Mouse (Mus musculus) neural tube, embryonic 12.5 days (tissue): Measurements from ENCODE around the gene Efhd2. TPM values are rescaled to one million over a fixed set of nuclear protein-coding genes. Genes with fewer than 3 reads are reported as not detected.

Experiments
- ATAC-seq: fragments of 200-750 bp; cut with Nextera tagmentation; 2 replicates; pipeline ENCODE4 v1.8.0; 2017; ENCODE audit warnings: low read depth, mild to moderate bottlenecking, moderate TSS enrichment, moderate library complexity; ENCODE audit not compliant: low FRiP score
- H3K27ac ChIP-seq: fragments of 300-500 bp; sonication (generic); 2 replicates; pipeline ENCODE4 v1.5.1; 2016
- H3K27me3 ChIP-seq: fragments of 300-500 bp; sonication (generic); replicated peaks from 2 replicates; pipeline ENCODE4 v1.6.1; 2016; ENCODE audit warnings: mild to moderate bottlenecking
- H3K36me3 ChIP-seq: fragments of 300-500 bp; sonication (generic); 2 replicates; pipeline ENCODE4 v1.6.1; 2016; ENCODE audit warnings: mild to moderate bottlenecking
- H3K4me1 ChIP-seq: fragments of 300-500 bp; sonication (generic); 2 replicates; pipeline ENCODE4 v1.6.1; 2016
- H3K4me2 ChIP-seq: fragments of 300-500 bp; sonication (generic); replicated peaks from 2 replicates; pipeline ENCODE4 v1.6.1; 2016; ENCODE audit warnings: mild to moderate bottlenecking
- H3K4me3 ChIP-seq: fragments of 300-500 bp; sonication (generic); 2 replicates; pipeline ENCODE4 v1.5.1; 2016
- H3K9ac ChIP-seq: fragments of 300-500 bp; sonication (generic); 2 replicates; pipeline ENCODE4 v1.6.1; 2016; ENCODE audit warnings: mild to moderate bottlenecking
- H3K9me3 ChIP-seq: fragments of 300-500 bp; sonication (generic); 2 replicates; pipeline ENCODE4 v1.6.1; 2016; ENCODE audit warnings: mild to moderate bottlenecking
- WGBS: fragments of 180-500 bp; shearing (Covaris S2); methylation state at CpG from one replicate; pipeline ENCODE4 v1.1.7; 2016; 5-methylcytosine and 5-hydroxymethylcytosine counted together
- polyA plus RNA-seq: library from polyadenylated mRNA; unstranded; fragments of >200 nt; fragmentation: Nextera tagmentation; extraction: Ambion mirVana; gene quantifications from 2 replicates; pipeline ENCODE4 v1.2.1, GENCODE M21; 2016

Efhd2 gene
- polyA plus RNA-seq, 1 experiment from 2014 or later: 79.1 TPM

DNA sequence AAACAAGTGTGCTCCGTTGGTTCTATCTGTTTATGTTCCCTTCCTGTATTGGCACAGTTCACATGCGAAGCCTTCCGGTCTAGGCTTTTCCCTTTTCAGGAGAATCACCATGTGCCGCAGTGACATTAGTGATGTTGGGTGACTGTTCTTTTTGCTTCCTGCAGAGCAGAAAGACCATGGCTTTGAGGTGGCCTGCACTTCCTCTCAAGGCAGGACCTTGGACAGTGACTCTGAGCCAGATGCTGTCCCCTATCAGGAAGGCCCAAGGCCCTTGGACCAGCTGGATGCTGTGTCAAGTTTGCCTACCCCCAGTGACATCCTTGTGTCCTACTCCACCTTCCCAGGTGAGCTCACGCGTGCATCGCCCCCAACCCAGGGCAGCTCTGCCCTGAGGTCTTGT lies 63.3 kb downstream of the Efhd2 start:
- no peaks in the 10 kb centered on the region for H3K27me3 ChIP-seq
- no peak for ATAC-seq
- no peak overlapping the region for H3K4me2 ChIP-seq
- H3K36me3 ChIP-seq: peaks cover 89% of the 10 kb centered on the region
- no peaks in the 10 kb centered on the region for H3K9me3 ChIP-seq
- no peak overlapping the region for H3K9ac ChIP-seq
- H3K4me1 ChIP-seq: no peaks in the 10 kb centered on the region
- no peak overlapping the region for H3K4me3 ChIP-seq
- no peak overlapping the region for H3K27ac ChIP-seq
- WGBS: 97% methylated on average over 7 of the region's 7 CpGs

DNA sequence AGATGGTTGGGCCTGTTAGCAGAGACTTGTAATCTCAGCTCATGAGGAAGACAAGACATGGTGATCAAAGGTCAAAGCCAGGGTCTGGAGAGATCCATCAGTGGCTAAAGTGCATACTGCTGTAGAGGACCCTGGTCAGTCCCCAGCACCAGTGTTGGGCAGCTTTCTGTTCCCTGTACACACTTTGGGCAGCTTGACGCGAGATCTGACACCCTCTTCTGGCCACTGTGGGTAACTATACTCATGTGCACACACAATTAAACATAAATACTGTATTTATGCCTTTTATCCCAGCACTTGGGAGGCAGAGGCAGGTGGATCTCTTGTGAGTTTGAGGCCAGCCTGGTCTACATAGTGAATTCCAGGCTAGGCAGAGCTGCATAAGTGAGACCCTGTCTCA lies 63.7 kb downstream of the Efhd2 start:
- H3K9ac ChIP-seq: no peak overlapping the region
- H3K27ac ChIP-seq: no peak overlapping the region
- no peaks in the 10 kb centered on the region for H3K27me3 ChIP-seq
- H3K9me3 ChIP-seq: no peaks in the 10 kb centered on the region
- H3K36me3 ChIP-seq: peaks cover 90% of the 10 kb centered on the region
- H3K4me3 ChIP-seq: no peak overlapping the region
- H3K4me2 ChIP-seq: no peak overlapping the region
- no peak for ATAC-seq
- WGBS: 98% methylated on average over 2 of the region's 2 CpGs
- H3K4me1 ChIP-seq: no peaks in the 10 kb centered on the region

DNA sequence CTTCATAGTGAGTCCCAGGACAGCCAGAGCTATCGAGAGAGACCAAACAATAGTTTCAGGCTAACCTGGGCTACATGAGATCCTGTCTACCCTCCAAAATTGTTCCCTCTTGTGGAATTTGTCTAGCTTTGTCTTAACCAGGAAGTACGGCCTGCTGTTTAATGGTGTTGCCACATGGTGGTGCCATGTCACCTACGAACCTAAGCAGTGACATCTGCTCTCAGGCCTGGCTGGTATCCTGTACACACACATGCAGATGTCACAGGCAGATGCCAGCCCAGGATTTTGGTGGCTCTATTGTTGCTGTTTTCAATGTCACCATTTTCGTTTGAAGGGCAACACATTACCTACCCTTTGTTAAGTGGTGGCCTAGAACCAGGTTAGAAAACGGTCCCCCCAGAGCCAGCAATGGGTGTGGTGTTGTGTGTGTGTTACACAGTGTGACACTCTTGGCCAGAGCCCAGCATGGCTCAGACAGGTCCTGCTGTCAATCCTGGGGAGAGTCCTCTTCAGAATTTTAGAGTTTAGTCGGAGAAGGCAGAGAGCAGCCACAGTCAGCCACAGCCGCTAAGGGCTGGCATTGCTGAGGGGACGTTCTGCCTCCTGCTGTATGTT lies 64.8 kb downstream of the Efhd2 start:
- Histone ChIP-seq H3K4me3 (no peak overlapping the region), H3K4me1 (no peaks in the 10 kb centered on the region), H3K27me3 (no peaks in the 10 kb centered on the region), H3K9me3 (no peaks in the 10 kb centered on the region), H3K4me2 (no peak overlapping the region), H3K9ac (no peak overlapping the region), H3K36me3 (peaks cover 95% of the 10 kb centered on the region), H3K27ac (no peak overlapping the region)
- ATAC-seq: 0 out of 2 replicates have a peak, but pooled peaks have one; percentile 44
- WGBS: 82% methylated on average over 8 of the region's 8 CpGs

Other genes with a start within 250 kb of the Efhd2 start
- gene Plekhm2, start 210.0 kb downstream of the Efhd2 start, polyA plus RNA-seq: 7.4 TPM in 2 replicates
- gene Rsc1a1, start 189.3 kb downstream of the Efhd2 start, polyA plus RNA-seq: 1.2 TPM in 1 of 2 replicates, not detected in the other
- 24.8 and 25.6 TPM in 2 replicates for gene Ddi2, start 151.5 kb downstream of the Efhd2 start, polyA plus RNA-seq
- gene Agmat, start 128.2 kb downstream of the Efhd2 start, polyA plus RNA-seq: not detected in 2 replicates
- gene Dnajc16, start 84.0 kb downstream of the Efhd2 start, polyA plus RNA-seq: 5.5 and 7.3 TPM in 2 replicates
- 23.1 and 23.9 TPM in 2 replicates for gene Casp9, start 81.3 kb downstream of the Efhd2 start, polyA plus RNA-seq
- not detected in 2 replicates for gene Cela2a, start 48.8 kb downstream of the Efhd2 start, polyA plus RNA-seq
- not detected in 2 replicates for gene Ctrc, start 28.6 kb downstream of the Efhd2 start, polyA plus RNA-seq
- gene Fhad1, start 140.2 kb upstream of the Efhd2 start, polyA plus RNA-seq: 2.9 and 4.1 TPM in 2 replicates
- 6.3 and 6.4 TPM in 2 replicates for gene Tmem51, start 209.4 kb upstream of the Efhd2 start, polyA plus RNA-seq